Mouse (Mus musculus) neural tube, embryonic 13.5 days (tissue): ENCODE measurements around the gene Polr3b. TPM values are rescaled to one million over a fixed set of nuclear protein-coding genes. Genes with fewer than 3 reads are reported as not detected.

Experiments
- ATAC-seq: fragments of 200-750 bp; cut with Nextera tagmentation; 2 replicates; pipeline ENCODE4 v1.8.0; 2017; ENCODE audit warnings: low read depth, mild to moderate bottlenecking, moderate TSS enrichment, moderate library complexity
- H3K27ac ChIP-seq: fragments of 300-500 bp; sonication (generic); replicated peaks from 2 replicates; pipeline ENCODE4 v1.5.1; 2015; ENCODE audit warnings: moderate library complexity, mild to moderate bottlenecking, inconsistent platforms
- H3K27me3 ChIP-seq: fragments of 300-500 bp; sonication (generic); 2 replicates; pipeline ENCODE4 v1.6.1; 2015; ENCODE audit warnings: mild to moderate bottlenecking, inconsistent platforms
- H3K36me3 ChIP-seq: fragments of 300-500 bp; sonication (generic); 2 replicates; pipeline ENCODE4 v1.6.1; 2015; ENCODE audit warnings: mild to moderate bottlenecking, inconsistent platforms
- H3K4me1 ChIP-seq: fragments of 300-500 bp; sonication (generic); replicated peaks from 2 replicates; pipeline ENCODE4 v1.6.1; 2015; ENCODE audit warnings: inconsistent platforms
- H3K4me2 ChIP-seq: fragments of 300-500 bp; sonication (generic); 2 replicates; pipeline ENCODE4 v1.6.1; 2015; ENCODE audit warnings: inconsistent platforms, mild to moderate bottlenecking, moderate library complexity
- H3K4me3 ChIP-seq: fragments of 300-500 bp; sonication (generic); 2 replicates; pipeline ENCODE4 v1.5.1; 2015; ENCODE audit warnings: mild to moderate bottlenecking, inconsistent platforms
- H3K9ac ChIP-seq: fragments of 300-500 bp; sonication (generic); 2 replicates; pipeline ENCODE4 v1.6.1; 2015; ENCODE audit warnings: moderate library complexity, mild to moderate bottlenecking, inconsistent platforms
- H3K9me3 ChIP-seq: fragments of 300-500 bp; sonication (generic); 2 replicates; pipeline ENCODE4 v1.6.1; 2016; ENCODE audit warnings: inconsistent platforms
- WGBS: fragments of 180-500 bp; shearing (Covaris S2); methylation state at CpG from one replicate; pipeline ENCODE4 v1.1.7; 2015; 5-methylcytosine and 5-hydroxymethylcytosine counted together
- polyA plus RNA-seq: library from polyadenylated mRNA; unstranded; fragments of >200 nt; fragmentation: Nextera tagmentation; extraction: Ambion mirVana; gene quantifications from 2 replicates; pipeline ENCODE4 v1.2.1, GENCODE M21; 2015

Gene Polr3b
- 15.7 and 16.2 TPM in 2 replicates for polyA plus RNA-seq

DNA sequence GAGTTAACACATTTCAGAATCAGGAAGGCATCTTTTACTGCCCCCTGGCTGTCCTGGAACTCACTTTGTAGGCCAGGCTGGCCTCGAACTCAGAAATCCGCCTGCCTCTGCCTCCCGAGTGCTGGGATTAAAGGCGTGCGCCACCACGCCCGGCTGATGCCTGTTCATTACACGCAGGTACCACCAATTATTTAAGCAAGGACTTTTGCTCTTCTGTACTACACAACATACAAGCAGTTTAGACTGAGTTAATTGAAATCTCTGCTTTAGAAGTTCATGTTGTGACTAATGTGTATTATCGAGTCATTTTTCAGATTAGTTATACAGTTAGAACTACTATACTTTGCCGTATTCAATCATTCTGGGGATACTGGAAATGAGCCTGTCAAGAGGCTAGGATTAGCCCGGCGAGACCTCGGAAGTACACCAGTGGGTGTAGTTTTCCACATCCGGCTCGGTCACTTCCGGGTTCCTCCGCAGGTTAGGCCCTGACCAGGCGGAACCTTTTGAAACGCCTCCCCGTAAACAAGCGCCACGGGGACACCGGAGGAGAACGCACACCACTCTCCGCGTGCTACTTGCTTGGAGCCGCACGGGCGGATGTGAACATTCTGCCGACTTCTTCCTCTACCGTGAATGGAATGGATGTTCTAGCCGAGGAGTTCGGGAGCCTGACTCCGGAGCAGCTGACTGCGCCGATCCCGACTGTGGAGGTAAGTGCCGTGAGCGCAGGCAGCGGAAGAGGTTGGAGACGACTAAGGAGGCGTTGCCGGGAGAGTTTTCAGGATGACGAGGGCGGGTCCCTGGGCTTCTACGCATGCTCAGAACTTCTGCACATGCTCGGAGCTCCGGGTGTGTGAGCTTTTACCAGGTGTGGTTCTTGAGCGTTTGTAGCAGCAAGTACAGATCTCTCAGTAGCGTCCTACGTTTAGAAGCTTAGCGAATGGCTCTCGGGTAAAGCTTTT is at the start of gene Polr3b:
TSS of gene Polr3b (plus strand) at position 467 of the 965 bp plus-strand sequence.
- peak; percentile 97 for ATAC-seq
- no peaks in the 10 kb centered on the region for H3K27me3 ChIP-seq
- peak within 1 kb of the TSS; percentile 61 for H3K4me3 ChIP-seq
- H3K27ac ChIP-seq, result peak within 1 kb of the TSS; percentile 94
- no peaks in the 10 kb centered on the region for H3K9me3 ChIP-seq
- peak within 1 kb of the TSS; percentile 77 for H3K4me2 ChIP-seq
- no peaks in the 10 kb centered on the region for H3K36me3 ChIP-seq
- WGBS, result 7% methylated on average over 53 of the region's 53 CpGs
- H3K9ac ChIP-seq, result peak within 1 kb of the TSS; percentile 73
- peaks cover 15% of the 10 kb centered on the region for H3K4me1 ChIP-seq

DNA sequence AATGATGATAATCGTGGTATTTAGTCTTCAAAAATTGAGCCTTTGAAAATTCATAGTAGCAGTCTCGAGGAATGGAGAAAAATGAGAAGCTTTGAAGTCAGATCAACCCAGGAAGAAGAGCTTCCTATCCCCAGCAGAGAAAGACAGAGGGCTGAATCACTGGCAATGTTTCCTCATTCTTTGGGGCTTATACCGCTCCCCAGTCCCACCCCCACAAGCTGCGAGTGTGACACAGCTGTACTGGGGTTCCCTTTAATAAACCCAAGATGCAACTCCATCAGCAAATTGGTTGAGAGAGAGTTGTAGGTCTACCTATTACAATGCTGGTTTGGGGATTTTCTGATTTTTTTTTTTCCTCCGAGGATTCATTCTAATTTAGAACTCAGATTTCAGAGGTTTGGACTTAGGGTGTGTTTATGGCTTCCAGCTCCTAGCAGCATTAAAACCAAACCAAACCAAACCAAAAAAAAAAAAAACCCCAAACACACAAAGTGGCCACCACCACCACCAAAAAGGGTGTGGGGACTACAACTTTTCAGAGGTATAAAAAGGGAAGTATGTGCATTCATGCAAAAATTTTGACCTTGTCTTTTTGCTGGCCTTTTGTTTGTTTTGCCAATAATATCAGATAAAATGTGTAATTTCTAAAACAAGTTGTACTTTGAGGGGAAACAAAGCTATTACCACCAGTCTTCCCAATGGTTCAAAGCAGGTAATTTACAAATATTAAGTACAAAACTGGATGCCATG is 48.2 kb upstream of the Polr3b start:
- ATAC-seq, result no peak
- peaks cover 15% of the 10 kb centered on the region for H3K4me1 ChIP-seq
- H3K9me3 ChIP-seq, result no peaks in the 10 kb centered on the region
- no peak overlapping the region for H3K4me2 ChIP-seq
- peaks cover 10% of the 10 kb centered on the region for H3K27me3 ChIP-seq
- no peaks in the 10 kb centered on the region for H3K36me3 ChIP-seq
- no peak overlapping the region for H3K9ac ChIP-seq
- WGBS, result 73% methylated on average over 5 of the region's 5 CpGs
- H3K4me3 ChIP-seq, result no peak overlapping the region
- H3K27ac ChIP-seq, result no peak overlapping the region

DNA sequence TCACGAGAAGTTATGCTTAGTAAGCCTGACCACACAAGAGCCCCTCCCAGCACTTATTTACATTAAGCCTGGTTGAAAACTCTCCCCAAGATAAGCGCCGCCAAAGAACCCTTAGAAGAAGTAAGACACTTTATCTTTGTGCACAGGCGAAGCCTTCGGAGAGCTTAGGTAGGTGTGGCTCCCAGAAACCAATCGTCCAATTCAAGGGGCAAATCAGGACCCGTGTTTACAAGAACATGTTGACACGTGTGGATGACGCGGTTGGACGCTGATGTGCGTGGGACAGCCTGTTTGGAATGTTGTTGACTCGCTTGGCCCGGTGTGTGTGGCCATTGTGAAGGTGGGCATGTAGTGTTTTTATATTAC is 46.1 kb upstream of the Polr3b start:
- WGBS, result under 1% methylated on average over 14 of the region's 14 CpGs
- no peak overlapping the region for H3K9ac ChIP-seq

DNA sequence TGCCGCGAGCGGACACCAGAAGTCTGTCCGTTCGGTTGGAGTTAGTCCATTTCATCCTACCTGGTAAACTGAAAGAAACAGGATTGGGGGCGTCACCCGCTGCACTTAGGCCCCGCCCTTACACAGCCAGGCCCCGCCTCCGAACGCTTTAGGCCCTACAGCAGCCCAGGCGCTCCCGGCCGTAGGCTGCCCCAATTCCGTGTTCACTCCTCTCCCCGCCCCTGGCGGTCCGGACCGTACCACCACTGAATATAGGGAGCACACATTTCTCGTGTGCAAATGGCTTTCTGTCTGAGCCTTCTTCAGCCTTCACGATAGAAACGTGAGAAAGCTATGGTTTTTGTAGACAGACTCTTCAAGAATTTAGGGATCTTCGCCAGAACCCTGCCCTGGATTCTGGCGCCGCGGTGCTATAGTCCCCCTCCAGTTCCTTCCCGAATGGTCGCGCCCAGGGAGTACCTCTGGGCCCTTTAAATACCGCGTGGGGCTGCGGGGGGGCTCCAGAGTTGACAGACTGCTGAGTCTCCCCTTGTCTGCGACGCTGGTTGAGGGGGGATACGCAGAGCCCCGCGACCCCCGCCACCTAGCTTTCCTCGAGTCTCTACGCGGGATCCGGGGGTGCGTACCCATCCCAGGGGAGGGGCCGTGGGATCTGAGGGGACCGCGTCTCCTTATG is 45.6 kb upstream of the Polr3b start, which contains the start of gene Tcp11l2:
TSS of gene Tcp11l2 (plus strand) at position 232 of the 676 bp plus-strand sequence.
- Histone ChIP-seq H3K9ac (peak within 1 kb of the TSS; percentile 83), H3K4me1 (peaks cover 15% of the 10 kb centered on the region), H3K36me3 (no peaks in the 10 kb centered on the region), H3K27ac (peak within 1 kb of the TSS; percentile 59), H3K4me2 (peak within 1 kb of the TSS; percentile 79), H3K27me3 (peaks cover 10% of the 10 kb centered on the region), H3K9me3 (no peaks in the 10 kb centered on the region), H3K4me3 (peak within 1 kb of the TSS; percentile 92)
- 1% methylated on average over 46 of the region's 46 CpGs for WGBS
- peak; percentile 99 for ATAC-seq

More for the DNA sequence above, 46.1 kb upstream of the Polr3b start:
- Histone ChIP-seq H3K27me3 (peaks cover 10% of the 10 kb centered on the region), H3K9me3 (no peaks in the 10 kb centered on the region), H3K4me1 (peaks cover 15% of the 10 kb centered on the region), H3K27ac (no peak overlapping the region), H3K4me2 (peak overlapping the region; percentile 79), H3K36me3 (no peaks in the 10 kb centered on the region), H3K4me3 (peak overlapping the region; percentile 92)
- ATAC-seq, result peak; percentile 71

DNA sequence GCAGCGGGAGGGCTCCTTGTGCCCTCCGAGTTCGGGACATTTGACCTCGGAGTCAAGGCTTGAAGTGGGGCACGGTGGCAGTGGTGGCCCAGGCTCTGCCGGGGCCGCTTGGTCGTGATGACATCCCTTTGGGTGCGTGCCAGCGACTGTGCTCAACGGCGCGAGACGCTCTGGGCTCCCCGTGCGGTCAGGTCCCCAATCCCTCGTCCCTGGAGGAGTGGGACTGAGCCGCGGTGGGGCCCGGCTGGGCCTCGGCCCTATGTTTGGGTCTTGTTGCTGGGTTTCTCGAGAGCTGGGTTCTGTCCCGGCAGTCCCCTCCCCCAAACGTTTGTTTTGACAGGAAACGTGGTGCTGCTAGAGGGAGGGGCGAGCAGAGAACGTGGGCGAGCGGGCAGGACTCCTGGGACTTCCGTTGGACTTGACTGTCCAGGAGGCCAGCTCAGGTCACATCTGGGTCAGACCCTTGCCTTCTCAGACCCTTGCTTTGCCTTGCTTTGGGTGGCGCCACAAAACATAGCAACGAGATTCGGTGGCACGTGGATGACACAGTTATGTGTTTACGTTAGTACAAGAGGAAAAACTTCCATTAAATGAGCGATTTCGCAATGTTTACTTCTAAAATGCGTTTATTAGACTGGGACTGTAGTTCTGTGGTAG is 44.9 kb upstream of the Polr3b start:
- Histone ChIP-seq H3K9me3 (no peaks in the 10 kb centered on the region), H3K9ac (peak overlapping the region; percentile 83), H3K4me2 (peak overlapping the region; percentile 79), H3K36me3 (no peaks in the 10 kb centered on the region), H3K27ac (peak overlapping the region; percentile 59), H3K4me1 (peaks cover 15% of the 10 kb centered on the region), H3K4me3 (peak overlapping the region; percentile 92), H3K27me3 (peaks cover 10% of the 10 kb centered on the region)
- WGBS, result 4% methylated on average over 38 of the region's 38 CpGs
- peak; percentile 61 for ATAC-seq

GRCm38 (mm10) chr10:84578738-84579137 is 43.4 kb upstream of the Polr3b start:
- no peak for ATAC-seq
- peaks cover 15% of the 10 kb centered on the region for H3K4me1 ChIP-seq
- no peak overlapping the region for H3K27ac ChIP-seq
- H3K36me3 ChIP-seq, result no peaks in the 10 kb centered on the region
- H3K9me3 ChIP-seq, result no peaks in the 10 kb centered on the region
- 80% methylated on average over 10 of the region's 10 CpGs for WGBS
- no peak overlapping the region for H3K9ac ChIP-seq
- H3K4me2 ChIP-seq, result peak overlapping the region; percentile 79
- H3K27me3 ChIP-seq, result peaks cover 10% of the 10 kb centered on the region
- H3K4me3 ChIP-seq, result no peak overlapping the region

- ATAC-seq, result no peak
- no peaks in the 10 kb centered on the region for H3K36me3 ChIP-seq
- no peak overlapping the region for H3K27ac ChIP-seq
- H3K27me3 ChIP-seq, result peaks cover 10% of the 10 kb centered on the region
- no peak overlapping the region for H3K9ac ChIP-seq
- H3K4me2 ChIP-seq, result no peak overlapping the region
- H3K4me1 ChIP-seq, result peaks cover 15% of the 10 kb centered on the region
- WGBS, result 88% methylated on average over 2 of the region's 2 CpGs
- no peak overlapping the region for H3K4me3 ChIP-seq
- no peaks in the 10 kb centered on the region for H3K9me3 ChIP-seq
Measured at GRCm38 (mm10) chr10:84579527-84579926, 42.6 kb upstream of the Polr3b start.

DNA sequence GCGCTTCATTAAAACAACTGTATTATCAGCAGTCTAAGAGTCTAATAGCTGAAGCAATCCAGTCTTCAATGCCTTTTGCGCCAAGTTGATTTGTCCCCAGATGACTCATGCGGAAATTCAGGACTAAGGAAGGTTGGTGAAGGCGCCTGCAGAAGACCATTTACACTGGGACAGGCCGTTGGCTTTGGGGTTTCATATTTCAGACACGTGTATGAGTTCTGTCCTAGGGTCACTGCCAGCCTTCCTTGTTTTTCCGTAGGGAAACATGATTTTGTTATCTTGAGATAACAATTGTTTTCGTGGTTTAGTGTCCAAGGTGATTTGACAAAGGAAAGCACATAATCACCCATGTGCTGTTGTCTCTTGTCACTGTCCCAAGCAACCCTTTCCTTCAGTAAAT is 40.9 kb upstream of the Polr3b start:
- 79% methylated on average over 8 of the region's 8 CpGs for WGBS
- no peaks in the 10 kb centered on the region; the same call in 1 of the 2 replicates for H3K27me3 ChIP-seq
- H3K4me2 ChIP-seq, result no peak overlapping the region
- H3K27ac ChIP-seq, result no peak overlapping the region
- H3K9ac ChIP-seq, result no peak overlapping the region
- no peaks in the 10 kb centered on the region for H3K9me3 ChIP-seq
- H3K36me3 ChIP-seq, result no peaks in the 10 kb centered on the region
- peaks cover 15% of the 10 kb centered on the region for H3K4me1 ChIP-seq
- H3K4me3 ChIP-seq, result no peak overlapping the region
- ATAC-seq, result no peak

DNA sequence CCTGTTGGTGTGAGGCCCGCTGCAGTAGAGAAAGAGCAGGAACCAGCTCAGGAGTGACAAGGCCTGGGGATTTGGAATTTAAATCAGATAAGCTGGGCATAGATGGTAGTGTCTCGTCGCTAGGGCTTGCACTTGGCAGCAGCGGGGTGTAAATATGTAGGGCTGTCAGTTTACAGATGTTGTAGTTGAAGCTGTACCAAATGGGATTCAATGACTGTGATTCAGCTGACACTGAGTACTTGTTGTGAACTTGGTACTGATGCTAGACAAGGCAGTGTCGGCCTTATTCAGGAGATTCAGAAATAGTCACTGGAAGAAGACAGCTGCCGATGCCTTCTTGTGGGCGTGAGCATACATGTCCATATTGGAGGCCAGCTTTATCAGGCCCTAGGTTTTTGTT is 39.9 kb upstream of the Polr3b start:
- H3K9me3 ChIP-seq, result no peaks in the 10 kb centered on the region
- no peak for ATAC-seq
- 78% methylated on average over 7 of the region's 7 CpGs for WGBS
- H3K27me3 ChIP-seq, result no peaks in the 10 kb centered on the region; the same call in 1 of the 2 replicates
- H3K4me2 ChIP-seq, result no peak overlapping the region
- H3K4me1 ChIP-seq, result peaks cover 15% of the 10 kb centered on the region
- peak overlapping the region; percentile 13; the same call in 1 of the 2 replicates for H3K27ac ChIP-seq
- no peak overlapping the region for H3K4me3 ChIP-seq
- H3K36me3 ChIP-seq, result peaks cover under 1% of the 10 kb centered on the region; the same call in 1 of the 2 replicates
- no peak overlapping the region for H3K9ac ChIP-seq

DNA sequence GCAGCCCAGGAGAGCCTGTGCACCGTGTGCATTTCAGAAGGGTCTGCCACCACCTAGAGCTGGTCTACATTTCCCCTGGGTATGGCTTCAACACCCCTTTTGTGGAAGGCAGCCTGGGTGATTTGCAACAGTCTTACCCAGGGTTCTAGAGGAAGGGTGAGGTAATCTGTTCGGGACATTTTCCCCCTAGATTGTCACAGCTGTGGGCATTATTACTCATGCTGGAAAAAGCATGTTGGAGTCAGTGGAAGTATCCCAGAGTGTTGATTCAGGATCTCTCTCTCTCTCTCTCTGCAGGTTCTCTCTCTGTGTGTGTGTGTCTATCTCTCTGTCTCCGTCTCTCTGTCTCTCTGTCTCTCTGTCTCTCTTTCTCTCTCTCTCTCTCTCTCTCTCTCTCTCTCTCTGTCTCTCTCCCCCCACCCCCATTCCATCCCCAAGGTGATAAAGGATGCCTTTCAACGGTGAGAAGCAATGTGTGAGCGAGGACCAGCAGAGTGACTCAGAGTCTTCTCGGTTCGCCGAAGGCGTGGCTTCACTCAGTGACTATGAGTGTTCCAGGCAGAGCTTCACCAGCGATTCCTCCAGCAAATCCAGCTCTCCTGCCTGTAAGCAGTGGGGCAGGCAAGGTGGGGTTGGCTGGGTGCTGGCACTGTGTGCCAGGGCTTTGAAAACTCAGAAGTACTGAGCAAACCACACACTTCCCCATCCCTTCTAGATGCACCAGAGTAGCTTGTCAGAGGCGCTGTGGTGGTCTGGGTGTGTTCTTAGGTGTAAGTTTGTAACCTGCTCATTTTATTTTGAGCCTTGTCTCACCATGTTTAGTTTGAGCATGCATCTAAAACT is 37.4 kb upstream of the Polr3b start:
- 72% methylated on average over 11 of the region's 11 CpGs for WGBS
- H3K9me3 ChIP-seq, result no peaks in the 10 kb centered on the region
- no peak overlapping the region for H3K9ac ChIP-seq
- H3K36me3 ChIP-seq, result peaks cover 5% of the 10 kb centered on the region
- ATAC-seq, result no peak
- no peaks in the 10 kb centered on the region for H3K27me3 ChIP-seq
- H3K4me2 ChIP-seq, result no peak overlapping the region
- no peaks in the 10 kb centered on the region for H3K4me1 ChIP-seq
- no peak overlapping the region for H3K4me3 ChIP-seq
- no peak overlapping the region for H3K27ac ChIP-seq

- no peak for ATAC-seq
Measured at GRCm38 (mm10) chr10:84585294-84585650, 36.8 kb upstream of the Polr3b start.

More at GRCm38 (mm10) chr10:84585294-84585650, 36.8 kb upstream of the Polr3b start:
- Histone ChIP-seq H3K27ac (no peak overlapping the region), H3K4me2 (no peak overlapping the region), H3K9ac (no peak overlapping the region), H3K36me3 (peaks cover 11% of the 10 kb centered on the region), H3K27me3 (no peaks in the 10 kb centered on the region), H3K4me3 (no peak overlapping the region), H3K4me1 (no peaks in the 10 kb centered on the region), H3K9me3 (no peaks in the 10 kb centered on the region)
- 82% methylated on average over 2 of the region's 2 CpGs for WGBS
